Mouse (Mus musculus): ENCODE measurements around the gene Cdk11b. TPM values are rescaled to one million over a fixed set of nuclear protein-coding genes. Genes with fewer than 3 reads are reported as not detected.

Gene Cdk11b
- polyA plus RNA-seq, 1 experiment from 2014 or later: 61.2 TPM

GRCm38 (mm10) chr4:155692421-155692820, 67.8 kb downstream of the Cdk11b start:
- no peak overlapping the region for H3K4me3 ChIP-seq
- H3K9me3 ChIP-seq: no peaks in the 10 kb centered on the region
- no peaks in the 10 kb centered on the region for H3K36me3 ChIP-seq
- WGBS: 96% methylated on average over 3 of the region's 3 CpGs
- no peak for DNase-seq (ENCODE audit: low spot score)
- peaks cover 47% of the 10 kb centered on the region for H3K27me3 ChIP-seq (ENCODE audit: insufficient read depth, poor library complexity, severe bottlenecking)
- H3K27ac ChIP-seq: no peak overlapping the region
- H3K4me1 ChIP-seq (replicated peaks): peaks cover 23% of the 10 kb centered on the region

DNA sequence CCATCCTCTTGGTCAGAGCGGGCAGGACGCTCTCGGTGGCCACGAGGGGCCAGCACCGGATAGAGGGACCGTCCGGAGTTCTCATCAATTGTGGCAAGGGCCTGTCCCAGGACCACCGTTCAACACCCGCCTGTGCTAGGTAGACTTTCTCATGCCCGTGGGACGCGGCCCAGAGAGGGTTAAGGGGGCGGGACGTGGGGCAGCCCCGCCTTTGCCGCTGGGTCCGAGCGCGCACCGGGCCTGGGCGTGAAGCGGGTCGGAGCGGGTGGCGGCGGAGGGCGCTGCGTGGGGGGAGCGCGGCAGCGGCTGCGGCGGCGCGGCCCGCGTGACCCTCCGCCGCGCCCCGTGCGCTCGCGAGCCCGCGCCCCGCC, 69.4 kb downstream of the Cdk11b start, which contains the start of gene Fndc10:
TSS of gene Fndc10 (plus strand) at position 232 of the 371 bp plus-strand sequence.
- peak within 1 kb of the TSS; percentile 79 for H3K4me3 ChIP-seq
- peaks cover 47% of the 10 kb centered on the region for H3K27me3 ChIP-seq (ENCODE audit: insufficient read depth, poor library complexity, severe bottlenecking)
- no peaks in the 10 kb centered on the region for H3K36me3 ChIP-seq
- peak within 1 kb of the TSS; percentile 88 for H3K27ac ChIP-seq
- H3K9me3 ChIP-seq: no peaks in the 10 kb centered on the region
- peak; percentile 67 for DNase-seq (ENCODE audit: low spot score)
- WGBS: 1% methylated on average over 38 of the region's 47 CpGs
- H3K4me1 ChIP-seq (replicated peaks): peaks cover 23% of the 10 kb centered on the region

- H3K27ac ChIP-seq: peak overlapping the region; percentile 88
- WGBS: under 1% methylated on average over 92 of the region's 92 CpGs
- H3K4me1 ChIP-seq (replicated peaks): peaks cover 23% of the 10 kb centered on the region
- no peaks in the 10 kb centered on the region for H3K9me3 ChIP-seq
- peak; percentile 65 for DNase-seq (ENCODE audit: low spot score)
- H3K4me3 ChIP-seq: peak overlapping the region; percentile 79
- no peaks in the 10 kb centered on the region for H3K36me3 ChIP-seq
- peaks cover 47% of the 10 kb centered on the region for H3K27me3 ChIP-seq (ENCODE audit: insufficient read depth, poor library complexity, severe bottlenecking)
These were observed 70.1 kb downstream of the Cdk11b start for GRCm38 (mm10) chr4:155694482-155695401.

- Histone ChIP-seq H3K27ac (no peak overlapping the region), H3K4me3 (peak overlapping the region; percentile 79), H3K36me3 (no peaks in the 10 kb centered on the region), H3K4me1 (replicated peaks) (peaks cover 23% of the 10 kb centered on the region), H3K9me3 (no peaks in the 10 kb centered on the region), H3K27me3 (ENCODE audit: insufficient read depth, poor library complexity, severe bottlenecking) (peaks cover 47% of the 10 kb centered on the region)
- no peak for DNase-seq (ENCODE audit: low spot score)
- 82% methylated on average over 4 of the region's 4 CpGs for WGBS
These were observed 70.9 kb downstream of the Cdk11b start for GRCm38 (mm10) chr4:155695531-155696062.

DNA sequence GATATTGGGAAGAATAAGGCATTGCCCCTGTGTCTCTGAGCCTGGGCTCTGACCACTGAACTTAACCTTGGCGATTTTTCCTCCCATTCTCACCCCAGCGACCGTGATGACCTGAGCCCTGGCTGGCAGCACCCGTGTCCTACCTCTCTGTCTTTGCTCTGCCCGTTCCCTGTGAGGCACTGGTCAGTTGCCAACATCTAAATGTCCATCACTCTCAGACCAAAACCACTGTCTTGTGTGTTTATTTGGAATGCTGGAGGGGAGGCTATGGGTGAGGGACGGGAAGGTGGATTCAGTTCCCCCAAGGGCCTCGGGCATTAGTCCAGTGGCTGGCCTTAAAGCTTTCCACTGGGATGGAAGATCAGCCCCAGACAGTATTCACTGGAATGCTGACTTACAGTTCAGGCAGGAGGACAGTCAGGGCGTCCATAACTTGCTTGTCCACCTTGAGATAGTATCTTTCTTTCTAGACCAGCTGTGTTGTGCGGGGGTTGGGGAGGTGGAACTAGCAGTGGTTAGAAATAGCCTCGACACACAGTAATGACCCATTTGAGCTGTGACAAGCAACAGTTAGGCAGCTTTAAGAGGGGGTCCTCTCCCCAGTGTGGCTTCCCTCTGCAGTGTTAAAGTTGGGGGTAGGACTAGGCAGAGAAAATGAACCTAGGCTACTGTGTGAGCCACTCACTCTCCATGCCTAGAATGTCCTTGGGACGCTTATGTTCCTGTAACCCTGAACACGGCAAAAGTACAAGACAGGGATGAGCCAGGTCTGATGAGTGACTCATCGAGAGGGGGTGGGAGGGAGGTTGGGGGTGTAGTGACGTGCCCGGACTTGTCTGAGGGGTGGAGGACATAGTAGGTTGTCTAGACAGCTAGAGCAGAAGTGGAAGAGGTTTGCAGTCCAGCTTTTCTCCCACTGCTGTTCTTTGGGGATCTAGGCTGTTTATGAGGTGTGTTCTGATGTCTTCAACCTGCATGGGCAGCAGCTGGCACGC, 71.9 kb downstream of the Cdk11b start:
- Histone ChIP-seq H3K4me3 (peak overlapping the region; percentile 79; the same call in 1 of the 2 replicates), H3K4me1 (replicated peaks) (peaks cover 23% of the 10 kb centered on the region), H3K27ac (no peak overlapping the region), H3K9me3 (no peaks in the 10 kb centered on the region), H3K27me3 (ENCODE audit: insufficient read depth, poor library complexity, severe bottlenecking) (peaks cover 47% of the 10 kb centered on the region), H3K36me3 (no peaks in the 10 kb centered on the region)
- WGBS: 79% methylated on average over 16 of the region's 16 CpGs
- DNase-seq (ENCODE audit: low spot score): no peak

Other genes with a start within 250 kb of the Cdk11b start
- not detected in 2 replicates for gene Gabrd, start 226.7 kb upstream of the Cdk11b start, polyA plus RNA-seq (2016; fragmentation: Nextera tagmentation; extraction: Ambion mirVana)
- gene Cfap74, start 215.7 kb upstream of the Cdk11b start, polyA plus RNA-seq (2016; fragmentation: Nextera tagmentation; extraction: Ambion mirVana): 6.7 and 7.4 TPM in 2 replicates
- gene Tmem52, start 155.7 kb upstream of the Cdk11b start, polyA plus RNA-seq (2016; fragmentation: Nextera tagmentation; extraction: Ambion mirVana): 0.22 TPM in 1 of 2 replicates, not detected in the other
- gene Gnb1, start 133.5 kb upstream of the Cdk11b start, polyA plus RNA-seq (2016; fragmentation: Nextera tagmentation; extraction: Ambion mirVana): 633 and 670 TPM in 2 replicates
- 102 and 107 TPM in 2 replicates for gene Nadk, start 62.5 kb upstream of the Cdk11b start, polyA plus RNA-seq (2016; fragmentation: Nextera tagmentation; extraction: Ambion mirVana)
- gene Slc35e2, start 23.4 kb upstream of the Cdk11b start, polyA plus RNA-seq (2016; fragmentation: Nextera tagmentation; extraction: Ambion mirVana): 12.0 and 13.4 TPM in 2 replicates
- not detected in 2 replicates for gene Gm10563, start 20.6 kb downstream of the Cdk11b start, polyA plus RNA-seq (2016; fragmentation: Nextera tagmentation; extraction: Ambion mirVana)
- gene Mmp23, start 28.5 kb downstream of the Cdk11b start, polyA plus RNA-seq (2016; fragmentation: Nextera tagmentation; extraction: Ambion mirVana): 4.2 and 4.4 TPM in 2 replicates
- gene Mib2, start 44.3 kb downstream of the Cdk11b start, polyA plus RNA-seq (2016; fragmentation: Nextera tagmentation; extraction: Ambion mirVana): 19.5 and 21.8 TPM in 2 replicates
- gene Fndc10, start 69.5 kb downstream of the Cdk11b start, polyA plus RNA-seq (2016; fragmentation: Nextera tagmentation; extraction: Ambion mirVana): 0.72 and 1.8 TPM in 2 replicates
- gene Ssu72, start 79.9 kb downstream of the Cdk11b start, polyA plus RNA-seq (2016; fragmentation: Nextera tagmentation; extraction: Ambion mirVana): 162 and 175 TPM in 2 replicates
- 0.85 and 1.6 TPM in 2 replicates for gene Tmem240, start 109.9 kb downstream of the Cdk11b start, polyA plus RNA-seq (2016; fragmentation: Nextera tagmentation; extraction: Ambion mirVana)
- 110 and 124 TPM in 2 replicates for gene Atad3a, start 136.2 kb downstream of the Cdk11b start, polyA plus RNA-seq (2016; fragmentation: Nextera tagmentation; extraction: Ambion mirVana)
- 13.4 and 14.0 TPM in 2 replicates for gene Vwa1, start 149.8 kb downstream of the Cdk11b start, polyA plus RNA-seq (2016; fragmentation: Nextera tagmentation; extraction: Ambion mirVana)
- gene Tmem88b, start 161.0 kb downstream of the Cdk11b start, polyA plus RNA-seq (2016; fragmentation: Nextera tagmentation; extraction: Ambion mirVana): 0.31 and 0.67 TPM in 2 replicates
- gene Ankrd65, start 165.6 kb downstream of the Cdk11b start, polyA plus RNA-seq (2016; fragmentation: Nextera tagmentation; extraction: Ambion mirVana): 0.18 TPM in 1 of 2 replicates, not detected in the other
- gene Mrpl20, start 178.0 kb downstream of the Cdk11b start, polyA plus RNA-seq (2016; fragmentation: Nextera tagmentation; extraction: Ambion mirVana): 252 and 253 TPM in 2 replicates
- 167 and 178 TPM in 2 replicates for gene Ccnl2, start 187.6 kb downstream of the Cdk11b start, polyA plus RNA-seq (2016; fragmentation: Nextera tagmentation; extraction: Ambion mirVana)
- gene Aurkaip1, start 206.4 kb downstream of the Cdk11b start, polyA plus RNA-seq (2016; fragmentation: Nextera tagmentation; extraction: Ambion mirVana): 171 and 186 TPM in 2 replicates
- gene Mxra8, start 214.8 kb downstream of the Cdk11b start, polyA plus RNA-seq (2016; fragmentation: Nextera tagmentation; extraction: Ambion mirVana): 56.1 and 56.7 TPM in 2 replicates
- 4.3 and 5.1 TPM in 2 replicates for gene Dvl1, start 222.5 kb downstream of the Cdk11b start, polyA plus RNA-seq (2016; fragmentation: Nextera tagmentation; extraction: Ambion mirVana)
- 0.37 and 0.41 TPM in 2 replicates for gene Tas1r3, start 238.5 kb downstream of the Cdk11b start, polyA plus RNA-seq (2016; fragmentation: Nextera tagmentation; extraction: Ambion mirVana)
- gene Cptp, start 244.6 kb downstream of the Cdk11b start, polyA plus RNA-seq (2016; fragmentation: Nextera tagmentation; extraction: Ambion mirVana): 22.0 and 24.8 TPM in 2 replicates
- gene Ints11, start 244.7 kb downstream of the Cdk11b start, polyA plus RNA-seq (2016; fragmentation: Nextera tagmentation; extraction: Ambion mirVana): 103 and 104 TPM in 2 replicates

Measured in hindbrain, embryonic 10.5 days (tissue).